Mouse (Mus musculus) gastrocnemius, adult 8-10 months (tissue): Measurements from ENCODE around the gene Fbxl18. TPM values are rescaled to one million over a fixed set of nuclear protein-coding genes. Genes with fewer than 3 reads are reported as not detected.

ENCODE experiments used
- DNase-seq, 2 experiments: peaks; one replicate each; pipeline ENCODE4 v3.0.0; 2022; ENCODE audit warnings: low spot score in 2 of 2
- total RNA-seq, 4 experiments: library from RNA; stranded (reverse); gene quantifications; 2 replicates each; pipeline ENCODE4 v1.2.4; 2022

The Fbxl18 gene
- 1 to 10 TPM; 4.4 to 6.8 (median 5.3) TPM for total RNA-seq

DNA sequence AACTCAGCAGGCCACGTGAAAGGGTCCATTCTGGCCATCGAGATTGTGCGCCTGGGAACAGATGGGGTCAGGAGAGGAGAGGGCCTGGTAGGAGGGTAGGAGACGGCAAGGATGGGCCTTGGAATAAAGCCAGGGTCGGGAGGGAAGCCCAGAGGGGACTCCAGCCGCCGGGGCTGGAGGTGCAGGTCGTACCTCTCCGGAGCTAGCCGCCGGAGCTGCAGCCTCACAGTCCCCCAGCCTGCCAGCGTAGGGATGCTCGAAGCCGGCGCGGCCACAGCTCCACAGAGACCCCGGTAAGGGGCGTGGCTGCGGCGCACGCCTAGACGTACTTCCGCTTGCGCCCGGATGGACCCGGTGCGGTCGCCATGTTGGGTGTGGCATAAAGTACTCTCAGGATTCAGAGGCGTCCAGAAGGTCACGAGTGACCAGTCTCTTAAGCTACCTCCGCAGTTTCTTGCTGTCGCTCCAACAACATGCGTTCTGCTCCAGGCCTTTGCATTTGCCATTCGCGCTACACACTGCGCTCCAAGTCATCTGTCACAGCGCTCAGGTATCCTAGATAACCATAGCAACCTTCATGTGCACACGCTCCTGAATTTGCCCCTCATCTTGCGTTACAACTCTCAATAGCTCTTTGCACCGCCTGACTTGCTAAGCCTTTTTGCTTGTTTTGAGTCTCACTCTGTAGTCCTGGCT is at the start of gene Fbxl18:
Fbxl18 (minus strand) TSS at position 504 of the 696 bp plus-strand sequence.
- peak; percentile 89 for DNase-seq

DNA sequence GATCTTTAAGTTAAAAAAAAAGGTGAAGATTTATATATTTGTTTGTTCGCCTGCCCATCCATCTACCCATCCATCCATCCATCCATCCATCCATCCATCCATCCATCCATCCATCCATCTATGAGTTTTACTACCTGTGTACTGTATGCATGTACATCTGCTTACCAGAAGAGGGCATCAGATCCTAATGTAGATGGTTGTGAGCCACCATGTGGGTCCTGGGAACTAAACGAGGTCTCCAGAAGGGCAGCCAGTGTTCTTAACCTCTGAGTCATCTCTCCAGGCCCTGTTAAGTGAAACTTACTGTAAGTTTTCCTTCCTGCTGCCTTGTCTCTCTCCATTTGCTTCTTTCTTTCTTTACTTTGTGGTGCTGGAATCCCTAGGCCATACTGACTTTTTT is 45.2 kb upstream of the Fbxl18 start:
- DNase-seq = no peak

DNA sequence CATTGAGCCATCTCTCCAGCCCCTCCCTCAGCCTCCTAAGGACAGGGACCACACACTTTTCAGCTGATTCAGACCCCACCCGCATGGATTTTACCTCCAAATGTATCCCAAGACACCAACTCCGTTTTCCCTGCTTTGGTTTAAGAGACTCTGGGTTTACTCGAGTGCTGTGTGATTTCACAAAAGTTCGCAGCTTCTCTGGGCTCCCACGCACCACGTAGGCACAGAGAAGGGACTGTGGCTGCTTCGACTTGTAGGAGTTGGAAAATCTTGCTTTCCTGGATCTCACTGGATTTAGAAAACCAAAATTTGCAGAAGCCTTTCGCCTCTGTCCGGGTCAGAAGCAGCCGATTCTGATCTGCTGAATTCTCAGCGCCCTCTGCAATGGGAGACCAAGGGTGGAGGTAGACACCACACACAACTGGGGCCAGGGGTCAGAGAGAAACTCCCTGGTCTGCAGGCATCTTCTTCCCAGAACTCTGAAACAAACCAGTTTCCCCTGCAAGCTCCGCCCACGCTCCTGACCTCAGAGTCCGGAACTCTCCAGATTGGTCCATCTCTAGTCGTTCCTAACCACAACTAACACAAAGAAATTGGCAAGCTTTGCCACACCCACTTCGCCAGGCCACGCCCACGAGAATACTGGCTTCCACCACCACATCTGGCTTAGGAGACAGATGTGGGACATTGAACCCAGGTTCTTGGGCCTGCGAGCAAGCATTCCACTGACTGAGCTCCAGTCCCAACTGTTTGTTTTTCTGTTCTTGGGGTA is 42.9 kb upstream of the Fbxl18 start:
- no peak for DNase-seq

DNA sequence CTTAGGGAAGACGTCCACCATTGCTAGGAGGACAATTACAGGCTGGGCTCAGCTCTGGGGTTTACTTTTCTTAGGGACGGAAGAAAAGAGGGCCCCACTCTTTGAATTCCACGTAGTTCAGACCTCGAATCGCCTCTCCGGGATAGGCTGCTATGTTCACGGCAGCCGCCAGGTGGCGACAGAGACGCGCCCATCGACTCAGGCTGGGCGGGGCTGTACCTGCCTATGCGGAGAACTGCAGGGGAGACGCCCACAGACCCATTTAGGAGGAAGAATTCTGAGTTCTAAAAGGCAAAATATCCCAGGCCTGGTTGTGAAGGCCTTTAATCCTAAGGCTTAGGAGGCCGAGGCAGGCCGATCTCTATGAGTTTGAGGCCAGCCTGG is 41.1 kb upstream of the Fbxl18 start:
- DNase-seq = peak; percentile 59 to 63

DNA sequence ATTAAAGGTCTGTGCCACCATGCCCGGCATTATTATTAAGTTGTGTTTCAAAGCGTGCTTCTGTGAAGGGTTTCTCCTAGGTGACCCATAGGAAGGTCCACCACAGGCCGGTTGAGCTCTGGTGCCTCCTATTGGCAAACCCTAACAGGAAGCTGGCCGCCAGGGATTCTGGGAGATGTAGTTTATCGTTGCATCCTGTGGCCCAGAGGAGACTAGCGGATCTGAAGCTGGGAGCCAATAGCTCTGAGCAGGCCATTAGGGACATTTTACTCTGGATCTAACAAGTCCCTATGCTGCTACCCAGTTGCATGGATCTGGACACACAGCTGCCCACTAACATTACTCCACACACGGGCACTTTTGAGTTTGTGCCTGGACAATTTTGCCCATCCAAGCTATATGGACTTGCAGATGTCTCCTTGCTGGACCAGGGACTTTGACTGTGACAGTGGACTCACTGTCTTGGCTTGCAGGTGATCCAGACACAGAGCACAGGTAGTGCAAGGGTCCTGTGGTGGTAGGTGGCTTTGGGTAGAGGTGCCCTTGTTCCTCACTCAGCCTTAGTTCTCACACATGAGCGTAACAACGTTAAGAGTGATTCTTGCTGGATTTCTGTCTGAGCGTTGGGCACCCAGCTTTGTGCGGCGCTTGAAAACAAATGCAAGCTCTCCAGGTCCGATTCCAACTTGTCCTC is 40.6 kb upstream of the Fbxl18 start:
- peak; percentile 78 to 84 for DNase-seq

DNA sequence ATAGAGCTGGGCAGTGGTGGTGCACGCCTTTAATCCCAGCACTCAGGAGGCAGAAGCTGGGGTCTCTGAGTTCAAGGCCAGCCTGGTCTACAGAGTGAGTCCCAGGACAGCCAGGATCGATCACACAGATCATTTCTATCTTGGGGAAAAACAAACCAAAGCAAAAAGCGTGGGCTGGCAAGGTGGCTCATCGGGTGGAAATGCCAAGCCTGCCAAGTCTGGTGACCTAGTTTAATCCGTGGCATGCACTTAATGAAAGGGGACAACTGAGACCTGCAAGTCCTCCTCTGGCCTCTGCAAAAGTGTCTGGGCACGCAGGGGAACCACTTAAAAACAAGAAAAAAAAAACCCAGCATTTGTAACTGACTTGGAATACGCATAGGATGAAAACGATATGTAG is 37.5 kb upstream of the Fbxl18 start:
- DNase-seq = no peak

DNA sequence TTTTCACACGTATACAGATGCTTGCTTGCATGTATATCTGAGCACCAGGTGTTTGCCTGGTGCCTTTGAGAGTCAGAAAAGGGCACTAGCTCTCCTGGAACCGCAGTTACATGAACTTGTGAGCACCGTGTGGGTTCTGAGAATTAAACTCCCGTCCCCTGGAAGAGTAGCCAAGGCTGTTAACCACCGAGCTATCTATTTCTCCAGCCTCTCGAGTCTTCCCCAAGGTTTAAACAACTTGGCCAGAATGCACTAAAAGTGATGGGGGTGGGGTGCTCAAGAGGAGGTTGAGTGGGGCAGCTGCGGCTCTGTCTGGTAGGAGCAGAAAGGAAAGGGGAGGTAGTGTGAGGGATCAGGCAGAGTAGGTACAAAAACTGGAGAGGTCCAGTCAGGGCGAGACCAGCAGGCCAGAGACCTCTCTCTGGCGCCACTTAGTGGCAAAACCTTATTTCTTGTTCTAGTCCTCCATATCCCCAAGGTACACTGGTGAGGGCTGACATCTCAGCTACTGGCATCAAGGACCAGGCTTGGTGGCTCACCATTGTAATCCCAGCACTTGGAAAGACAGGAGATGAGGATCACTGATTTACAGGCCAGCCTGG is 37.0 kb upstream of the Fbxl18 start:
- peak; percentile 71 for DNase-seq

DNA sequence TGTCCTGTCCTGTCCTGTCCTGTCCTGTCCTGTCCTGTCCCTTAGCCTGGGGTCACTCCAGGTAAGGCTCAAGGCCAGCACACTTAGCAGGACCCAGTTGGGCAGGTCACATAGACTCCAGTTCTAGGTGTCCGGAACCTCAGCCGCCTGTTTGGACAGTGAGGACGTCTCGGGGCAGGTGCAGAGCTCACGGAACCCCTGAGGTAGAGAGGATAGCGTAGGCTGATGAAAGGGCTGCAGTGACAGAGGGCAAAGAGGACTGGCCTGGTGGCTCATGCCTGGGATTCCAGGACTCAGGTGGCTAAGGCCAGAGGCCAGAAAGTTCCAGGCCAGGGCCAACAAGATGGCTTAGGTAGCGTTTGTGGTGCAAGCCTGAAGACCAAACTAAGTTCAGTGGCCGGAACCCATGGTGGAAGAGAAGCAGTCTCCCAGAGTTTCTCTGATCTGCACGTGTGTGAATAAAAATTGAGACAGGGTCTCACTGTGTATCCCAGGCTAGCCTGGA is 36.1 kb upstream of the Fbxl18 start:
- DNase-seq = no peak

DNA sequence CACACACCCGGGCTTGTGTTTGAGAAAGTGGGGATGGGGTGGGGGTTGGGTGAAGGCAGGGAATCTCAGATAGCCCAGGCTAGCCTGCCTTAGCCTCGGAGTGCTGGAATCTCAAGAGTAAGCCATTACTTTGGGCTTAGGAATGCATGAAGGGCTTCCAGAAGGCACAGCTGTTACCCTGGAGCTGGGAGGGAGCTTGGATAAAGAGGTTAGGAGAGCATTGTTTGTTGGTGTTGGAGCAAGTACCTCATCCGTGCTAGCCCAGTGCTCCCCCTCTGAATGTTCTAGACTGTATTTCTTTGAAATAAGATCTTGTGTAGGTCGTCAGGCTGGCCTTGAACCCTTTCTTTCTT is 34.2 kb upstream of the Fbxl18 start:
- DNase-seq = no peak

DNA sequence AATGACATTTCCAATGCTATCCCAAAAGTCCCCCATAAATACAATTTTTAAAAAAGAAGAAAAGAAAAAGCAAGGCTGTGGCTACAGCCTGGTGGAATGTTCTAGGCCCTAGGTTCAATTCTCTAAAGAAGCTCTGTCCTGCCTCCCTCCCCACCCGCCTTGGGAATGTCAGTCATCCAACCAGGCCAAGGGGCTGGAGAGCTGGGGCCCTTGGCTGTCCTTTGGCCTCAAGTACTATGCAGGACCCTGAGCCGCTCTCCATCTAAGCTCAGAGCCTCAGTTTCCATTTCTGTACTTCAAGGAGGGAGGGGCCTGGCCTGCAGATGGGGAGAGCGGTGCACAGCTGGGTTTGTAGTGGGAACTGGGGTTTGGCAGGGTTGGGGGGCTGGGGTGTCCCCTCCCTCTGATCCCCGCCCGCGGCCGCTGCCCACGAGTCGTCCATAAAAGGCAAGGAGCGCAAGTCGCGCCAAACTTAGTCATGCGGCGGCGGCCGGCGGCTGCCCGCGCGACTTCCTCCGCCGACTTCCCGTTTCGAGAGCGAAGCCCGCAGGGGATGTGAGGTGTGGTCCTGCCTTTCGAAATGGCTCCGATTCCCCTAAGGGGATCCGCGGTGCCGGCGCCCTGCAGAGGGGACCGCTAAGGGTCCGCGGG is 33.7 kb upstream of the Fbxl18 start:
- peak; percentile 76 to 81 for DNase-seq

DNA sequence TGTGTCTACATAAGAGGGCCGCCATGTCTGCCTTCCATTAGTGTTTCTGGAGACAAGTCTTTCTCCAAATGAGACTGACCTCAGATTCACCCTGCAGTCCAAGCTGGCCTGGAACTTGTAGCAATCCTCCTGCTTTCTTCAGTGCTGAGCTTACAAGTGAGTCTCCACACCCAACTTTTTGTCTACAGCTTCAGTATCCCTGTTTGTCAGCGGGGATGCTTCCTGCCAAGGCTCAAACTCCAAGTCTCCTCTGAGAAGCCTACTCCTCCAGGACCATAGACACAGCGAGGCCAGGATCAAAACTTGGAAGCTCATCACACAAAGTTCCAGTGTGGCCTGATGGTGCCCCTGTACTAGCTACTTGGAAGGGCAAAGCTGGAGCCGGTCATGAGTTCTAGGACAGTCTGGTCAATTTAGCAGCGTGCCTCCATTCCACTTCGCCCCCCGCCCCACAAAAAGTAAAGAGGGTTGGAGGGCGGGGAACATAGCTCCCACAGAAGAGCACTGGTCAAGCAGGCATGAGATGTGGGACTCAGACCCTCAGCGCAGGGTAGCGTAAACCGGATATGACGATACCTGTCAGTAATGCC is 32.2 kb upstream of the Fbxl18 start:
- no peak for DNase-seq

DNA sequence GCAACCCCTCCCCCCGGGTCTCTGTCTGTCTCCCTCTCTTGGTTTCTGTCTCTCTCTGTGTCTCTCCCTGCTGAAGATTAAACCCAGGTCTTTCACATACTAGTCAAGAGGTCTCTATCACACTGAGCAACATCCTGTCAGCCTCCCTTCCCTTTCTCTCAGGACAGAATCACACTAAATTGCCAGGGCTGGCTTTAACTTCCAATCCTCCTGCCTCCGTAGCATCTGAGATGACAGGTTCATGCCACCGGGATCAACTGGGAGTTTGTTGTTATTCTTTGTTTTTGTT is 31.7 kb upstream of the Fbxl18 start:
- no peak for DNase-seq

DNA sequence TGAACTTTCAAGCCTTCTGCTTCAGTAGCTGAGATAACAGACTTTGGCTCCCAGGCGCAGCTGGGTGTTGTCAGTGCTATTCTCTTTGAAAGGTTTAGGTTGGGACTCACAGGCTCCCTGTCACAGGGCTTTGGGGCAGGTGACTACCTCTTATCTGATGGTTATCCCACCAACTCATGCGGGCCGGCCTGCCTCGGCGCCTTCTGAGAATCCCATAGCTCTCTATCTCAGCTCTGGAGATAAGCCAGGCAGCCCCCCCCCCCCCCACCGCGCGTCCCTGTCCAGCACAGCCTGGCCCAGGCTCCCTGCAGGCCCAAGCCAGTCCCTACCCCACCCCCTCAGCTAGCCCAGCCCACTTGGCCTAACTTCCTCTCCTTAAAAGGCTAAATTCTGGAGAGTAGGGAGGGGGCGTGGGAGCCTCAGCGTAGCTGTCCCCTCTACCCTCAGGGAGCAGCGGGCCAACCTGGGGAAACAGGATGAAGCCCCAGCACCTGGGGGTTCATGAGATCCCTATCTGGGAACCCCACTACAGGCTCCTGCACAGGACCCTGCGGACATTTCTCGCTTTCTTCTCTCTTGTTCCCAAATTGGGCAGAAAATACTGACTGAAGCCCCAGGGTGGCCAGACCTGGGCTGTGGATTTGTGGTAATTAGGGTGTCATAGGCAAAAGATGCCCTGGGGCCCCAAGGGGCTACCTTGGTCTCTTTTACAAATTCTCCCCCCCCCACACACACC is 31.2 kb upstream of the Fbxl18 start:
- DNase-seq = peak in 1 of 2 experiments; percentile 49

DNA sequence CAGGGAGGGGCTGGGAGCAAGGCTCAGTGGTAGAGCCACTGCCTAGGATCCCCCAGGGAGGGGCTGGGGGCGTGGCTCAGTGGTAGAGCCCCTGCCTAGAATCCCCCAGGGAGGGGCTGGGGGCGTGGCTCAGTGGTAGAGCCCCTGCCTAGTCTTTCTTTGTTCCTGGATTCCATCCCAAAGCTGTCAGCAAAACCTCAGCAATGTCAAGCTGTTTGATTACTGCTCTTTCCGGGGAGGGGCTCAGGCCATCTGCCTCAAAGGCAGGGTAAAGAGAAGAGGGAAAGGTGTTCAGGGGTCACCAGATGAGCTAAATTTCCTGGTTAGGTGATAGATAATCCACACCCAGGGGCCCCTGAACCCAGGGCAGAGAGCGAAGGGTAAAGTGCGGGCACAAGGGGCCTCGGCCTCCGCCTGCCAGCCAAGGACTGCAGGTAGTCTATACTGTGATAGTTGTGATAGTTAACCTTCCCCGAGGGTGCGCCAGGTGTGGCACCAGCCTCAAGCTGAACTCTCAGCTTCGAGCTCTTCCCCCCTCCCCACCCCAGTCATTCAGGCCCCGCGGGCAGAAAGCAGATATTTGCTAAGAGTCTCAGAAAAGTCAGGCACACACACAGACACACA is 29.2 kb upstream of the Fbxl18 start:
- no peak for DNase-seq

DNA sequence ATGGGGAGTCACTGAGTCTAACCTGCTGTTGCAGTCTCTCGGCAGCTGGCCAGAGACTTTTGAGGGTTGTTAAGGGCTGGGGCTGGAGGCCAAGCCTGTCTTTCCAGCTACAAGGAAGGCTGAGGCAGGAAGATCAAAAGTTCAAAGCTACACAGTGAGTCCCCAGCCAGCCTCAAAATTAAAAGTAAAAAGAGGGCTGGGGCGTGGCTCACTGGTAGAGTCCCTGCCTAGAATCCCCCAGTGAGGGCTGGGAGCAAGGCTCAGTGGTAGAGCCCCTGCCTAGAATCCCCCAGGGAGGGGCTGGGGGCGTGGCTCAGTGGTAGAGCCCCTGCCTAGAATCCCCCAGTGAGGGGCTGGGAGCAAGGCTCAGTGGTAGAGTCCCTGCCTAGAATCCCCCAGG is 28.6 kb upstream of the Fbxl18 start:
- DNase-seq = no peak

DNA sequence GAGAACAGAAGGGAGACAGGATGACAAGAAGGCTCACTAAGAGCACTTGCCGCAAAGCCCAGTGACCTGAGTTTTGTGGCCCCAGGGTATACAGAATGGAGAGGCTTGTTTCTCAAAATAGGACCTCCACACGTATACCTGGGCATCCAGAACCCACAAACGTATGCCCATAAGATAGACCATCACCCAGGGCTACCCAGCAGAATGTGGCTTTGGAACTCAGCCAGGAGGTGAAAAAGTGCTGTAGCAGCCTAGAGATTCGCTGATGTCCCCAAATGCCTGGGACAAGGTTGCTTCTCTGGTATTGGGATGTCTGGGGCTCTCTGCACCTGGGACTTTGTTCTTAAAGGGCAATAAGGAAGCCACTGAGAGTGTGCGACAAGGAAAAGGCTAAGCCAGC is 27.0 kb upstream of the Fbxl18 start:
- no peak for DNase-seq

DNA sequence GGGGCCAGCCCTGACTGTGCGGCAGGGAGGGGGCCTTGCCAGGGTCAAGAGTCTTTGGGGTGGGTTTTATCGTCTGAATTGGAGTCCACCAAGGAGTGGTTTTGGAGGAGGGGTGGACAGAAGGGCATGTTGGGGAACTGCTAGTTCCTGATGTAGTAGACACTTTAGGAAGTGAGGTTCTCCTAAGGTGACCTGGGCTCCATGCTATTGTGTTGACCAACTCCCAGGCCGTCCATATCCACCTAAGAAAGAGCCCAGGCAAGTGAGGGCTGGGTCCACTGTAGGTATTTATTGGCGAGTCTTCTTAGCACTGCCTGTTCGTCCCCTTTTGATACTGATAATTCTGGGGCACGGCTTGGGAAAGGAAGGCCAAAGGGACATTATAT is 25.8 kb upstream of the Fbxl18 start:
- DNase-seq = no peak

DNA sequence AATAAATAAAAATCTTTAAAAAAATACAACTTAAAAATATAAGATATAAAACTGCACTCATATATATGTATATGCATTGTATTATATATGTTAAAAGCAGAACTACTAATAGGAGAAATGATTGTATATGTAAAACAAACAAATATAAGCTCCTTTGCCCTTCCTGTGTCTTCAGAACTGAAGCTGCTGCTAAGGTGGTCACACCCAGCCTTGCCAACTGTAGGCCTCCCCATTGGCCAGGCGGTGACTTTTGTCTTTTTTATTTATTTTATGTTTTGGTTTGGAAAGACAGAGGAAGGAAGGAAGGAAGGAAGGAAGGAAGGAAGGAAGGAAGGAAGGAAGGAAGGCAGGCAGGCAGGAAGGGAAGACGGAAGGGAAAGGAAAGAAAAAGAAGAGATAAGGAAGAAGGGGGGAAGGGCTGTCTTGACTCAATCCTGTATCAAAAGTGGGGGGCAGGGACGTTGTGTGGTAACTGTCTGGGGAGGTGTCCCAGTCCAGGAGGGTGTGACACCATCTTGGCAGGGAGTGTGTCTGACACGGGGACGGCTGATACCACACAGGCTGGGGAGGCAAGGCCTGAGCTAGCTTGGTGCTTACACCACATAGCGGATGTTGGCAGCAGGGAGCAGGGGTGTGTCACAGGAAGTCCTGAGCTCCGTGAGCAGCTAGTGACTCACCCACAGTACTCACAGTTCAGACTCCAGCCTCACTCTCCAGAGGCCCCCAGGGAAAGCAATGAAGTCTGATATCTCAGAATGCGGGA is 25.3 kb upstream of the Fbxl18 start:
- peak; percentile 75 to 80 for DNase-seq

DNA sequence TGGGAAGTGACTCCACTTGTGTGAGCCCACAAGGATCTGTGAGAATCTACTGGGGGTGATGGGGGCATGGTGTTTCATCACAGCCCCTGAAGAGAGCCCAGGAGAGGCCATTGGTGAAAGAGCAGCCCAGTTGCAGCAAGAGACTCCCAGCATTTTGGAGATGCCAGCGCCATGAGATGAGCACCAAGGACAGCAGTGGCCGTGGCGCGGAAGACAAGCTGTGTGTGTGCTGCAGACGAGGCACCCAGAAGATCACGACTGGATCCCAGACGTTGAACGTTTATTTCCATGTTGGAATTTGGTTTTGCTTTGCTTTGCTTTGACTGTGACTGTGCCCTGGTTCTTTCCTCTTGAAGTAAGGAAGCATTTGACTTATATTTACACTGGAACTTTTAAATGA is 22.2 kb upstream of the Fbxl18 start:
- DNase-seq = no peak
